Mouse (Mus musculus): ENCODE data around the gene Crk.

- TF ChIP-seq POLR2A (IDR thresholded peaks at IDR 0.05; ENCODE audit: control insufficient read depth, low read depth, low read length) (no peak), CTCF (IDR thresholded peaks at IDR 0.05; ENCODE audit: control insufficient read depth, insufficient read depth, insufficient replicate concordance, low read depth, low read length) (no peak)
Measured at GRCm38 (mm10) chr11:75750537-75750936, 71.5 kb downstream of the Crk start.

Data from testis, adult 2 months (tissue).